Mouse (Mus musculus): Measurements from ENCODE around the gene Marveld2. TPM values are rescaled to one million over a fixed set of nuclear protein-coding genes. Genes with fewer than 3 reads are reported as not detected.

Gene Marveld2
- polyA plus RNA-seq, 1 experiment from 2014 or later = 0.27 TPM

- H3K36me3 ChIP-seq (ENCODE audit: inconsistent target) = no peaks in the 10 kb centered on the region
- H3K4me3 ChIP-seq (ENCODE audit: inconsistent target) = no peak overlapping the region
- no peaks in the 10 kb centered on the region for H3K79me2 ChIP-seq (ENCODE audit: inconsistent target)
- H3K27ac ChIP-seq = no peak overlapping the region
- 81% methylated on average over 3 of the region's 3 CpGs for WGBS (ENCODE audit: missing documents)
These were observed 35.1 kb downstream of the Marveld2 start for GRCm38 (mm10) chr13:100581701-100582100.

- H3K27ac ChIP-seq = no peak overlapping the region
- H3K36me3 ChIP-seq (ENCODE audit: inconsistent target) = no peaks in the 10 kb centered on the region
- H3K79me2 ChIP-seq (ENCODE audit: inconsistent target) = no peaks in the 10 kb centered on the region
- no peak overlapping the region for H3K4me3 ChIP-seq (ENCODE audit: inconsistent target)
These were observed 36.8 kb downstream of the Marveld2 start for GRCm38 (mm10) chr13:100579951-100580350.

GRCm38 (mm10) chr13:100579220-100579619 is 37.6 kb downstream of the Marveld2 start:
- 73% methylated on average over 3 of the region's 3 CpGs for WGBS (ENCODE audit: missing documents)
- no peaks in the 10 kb centered on the region for H3K79me2 ChIP-seq (ENCODE audit: inconsistent target)
- no peak overlapping the region for H3K27ac ChIP-seq
- no peaks in the 10 kb centered on the region for H3K36me3 ChIP-seq (ENCODE audit: inconsistent target)
- H3K4me3 ChIP-seq (ENCODE audit: inconsistent target) = no peak overlapping the region

GRCm38 (mm10) chr13:100575950-100576349 is 40.8 kb downstream of the Marveld2 start:
- no peak overlapping the region for H3K4me3 ChIP-seq (ENCODE audit: inconsistent target)
- H3K79me2 ChIP-seq (ENCODE audit: inconsistent target) = no peaks in the 10 kb centered on the region
- no peaks in the 10 kb centered on the region for H3K36me3 ChIP-seq (ENCODE audit: inconsistent target)
- H3K27ac ChIP-seq = no peak overlapping the region
- 27% methylated on average over 2 of the region's 2 CpGs for whole genome bisulfite sequencing (ENCODE audit: missing documents)

- no peaks in the 10 kb centered on the region for H3K36me3 ChIP-seq (ENCODE audit: inconsistent target)
- WGBS (ENCODE audit: missing documents) = 13% methylated on average over 2 of the region's 2 CpGs
- no peaks in the 10 kb centered on the region for H3K79me2 ChIP-seq (ENCODE audit: inconsistent target)
- H3K27ac ChIP-seq = no peak overlapping the region
- H3K4me3 ChIP-seq (ENCODE audit: inconsistent target) = no peak overlapping the region
These were observed 46.1 kb downstream of the Marveld2 start for GRCm38 (mm10) chr13:100570713-100571112.

GRCm38 (mm10) chr13:100568359-100568758 is 48.4 kb downstream of the Marveld2 start:
- no peak overlapping the region for H3K4me3 ChIP-seq (ENCODE audit: inconsistent target)
- H3K27ac ChIP-seq = no peak overlapping the region
- no peaks in the 10 kb centered on the region for H3K36me3 ChIP-seq (ENCODE audit: inconsistent target)
- no peaks in the 10 kb centered on the region for H3K79me2 ChIP-seq (ENCODE audit: inconsistent target)
- WGBS (ENCODE audit: missing documents) = 100% methylated on average over 1 of the region's 1 CpGs

GRCm38 (mm10) chr13:100559449-100559848 is 57.3 kb downstream of the Marveld2 start:
- no peaks in the 10 kb centered on the region for H3K36me3 ChIP-seq (ENCODE audit: inconsistent target)
- no peak overlapping the region for H3K27ac ChIP-seq
- no peak overlapping the region for H3K4me3 ChIP-seq (ENCODE audit: inconsistent target)
- H3K79me2 ChIP-seq (ENCODE audit: inconsistent target) = no peaks in the 10 kb centered on the region
- WGBS (ENCODE audit: missing documents) = 90% methylated on average over 9 of the region's 9 CpGs

- Histone ChIP-seq H3K36me3 (ENCODE audit: inconsistent target) (no peaks in the 10 kb centered on the region), H3K79me2 (ENCODE audit: inconsistent target) (no peaks in the 10 kb centered on the region), H3K4me3 (ENCODE audit: inconsistent target) (no peak overlapping the region), H3K27ac (no peak overlapping the region)
- WGBS (ENCODE audit: missing documents) = 83% methylated on average over 4 of the region's 4 CpGs
These were observed 59.8 kb downstream of the Marveld2 start for GRCm38 (mm10) chr13:100557011-100557410.

GRCm38 (mm10) chr13:100553042-100553437 is 63.7 kb downstream of the Marveld2 start:
- no peak overlapping the region; the same call in 1 of the 2 replicates for H3K4me3 ChIP-seq (ENCODE audit: inconsistent target)
- H3K27ac ChIP-seq = no peak overlapping the region
- WGBS (ENCODE audit: missing documents) = 6% methylated on average over 12 of the region's 12 CpGs
- no peaks in the 10 kb centered on the region for H3K79me2 ChIP-seq (ENCODE audit: inconsistent target)
- no peaks in the 10 kb centered on the region for H3K36me3 ChIP-seq (ENCODE audit: inconsistent target)

GRCm38 (mm10) chr13:100552369-100553041 is 64.3 kb downstream of the Marveld2 start, which contains the start of gene Ocln:
TSS of gene Ocln (minus strand) at chr13:100552718.
- 2% methylated on average over 45 of the region's 45 CpGs for whole genome bisulfite sequencing (ENCODE audit: missing documents)

GRCm38 (mm10) chr13:100552009-100552368 is 64.8 kb downstream of the Marveld2 start:
- H3K4me3 ChIP-seq (ENCODE audit: inconsistent target) = peak overlapping the region; percentile 10; the same call in 1 of the 2 replicates
- no peaks in the 10 kb centered on the region for H3K36me3 ChIP-seq (ENCODE audit: inconsistent target)
- under 1% methylated on average over 35 of the region's 35 CpGs for WGBS (ENCODE audit: missing documents)
- no peaks in the 10 kb centered on the region for H3K79me2 ChIP-seq (ENCODE audit: inconsistent target)
- H3K27ac ChIP-seq = no peak overlapping the region

More at GRCm38 (mm10) chr13:100552369-100553041, 64.3 kb downstream of the Marveld2 start, which contains the start of gene Ocln:
- H3K79me2 ChIP-seq (ENCODE audit: inconsistent target) = no peaks in the 10 kb centered on the region
- H3K27ac ChIP-seq = no peak within 1 kb of the TSS
- H3K36me3 ChIP-seq (ENCODE audit: inconsistent target) = no peaks in the 10 kb centered on the region
- H3K4me3 ChIP-seq (ENCODE audit: inconsistent target) = peak within 1 kb of the TSS; percentile 10; the same call in 1 of the 2 replicates

- under 1% methylated on average over 41 of the region's 41 CpGs for WGBS (ENCODE audit: missing documents)
- H3K27ac ChIP-seq = no peak overlapping the region
- no peaks in the 10 kb centered on the region for H3K36me3 ChIP-seq (ENCODE audit: inconsistent target)
- peak overlapping the region; percentile 10; the same call in 1 of the 2 replicates for H3K4me3 ChIP-seq (ENCODE audit: inconsistent target)
- H3K79me2 ChIP-seq (ENCODE audit: inconsistent target) = no peaks in the 10 kb centered on the region
These were observed 65.3 kb downstream of the Marveld2 start for GRCm38 (mm10) chr13:100551371-100552008.

GRCm38 (mm10) chr13:100547269-100547668 is 69.5 kb downstream of the Marveld2 start:
- H3K27ac ChIP-seq = no peak overlapping the region
- H3K79me2 ChIP-seq (ENCODE audit: inconsistent target) = no peaks in the 10 kb centered on the region
- no peaks in the 10 kb centered on the region for H3K36me3 ChIP-seq (ENCODE audit: inconsistent target)
- no peak overlapping the region for H3K4me3 ChIP-seq (ENCODE audit: inconsistent target)
- 91% methylated on average over 5 of the region's 5 CpGs for WGBS (ENCODE audit: missing documents)
